Mouse (Mus musculus) ES-E14 (cell line): Measurements from ENCODE around the gene Lta. TPM values are rescaled to one million over a fixed set of nuclear protein-coding genes. Genes with fewer than 3 reads are reported as not detected.

ENCODE experiments used
- DNase-seq: peaks from one replicate; pipeline ENCODE4 v3.0.0-alpha.2; 2013; ENCODE audit warnings: low read depth, low spot score
- H3K27ac ChIP-seq: 2 replicates; pipeline ENCODE4 v1.5.1; 2012; ENCODE audit warnings: low read depth, mild to moderate bottlenecking, low read length, moderate library complexity, mixed read lengths; ENCODE audit not compliant: poor library complexity, insufficient read depth, severe bottlenecking
- H3K36me3 ChIP-seq: 2 replicates; pipeline ENCODE4 v1.6.1; 2012; ENCODE audit warnings: mild to moderate bottlenecking, low read length, moderate library complexity, mixed read lengths; ENCODE audit not compliant: control insufficient read depth, poor library complexity, insufficient read depth, severe bottlenecking
- H3K4me1 ChIP-seq, 2 experiments: fragments of 150-350 bp in 1 of 2; sonication (generic) in 1 of 2; 2 replicates each; pipeline ENCODE4 v1.6.1; 2012; ENCODE audit warnings: low read length in 2 of 2, mild to moderate bottlenecking in 1 of 2, mixed read lengths in 1 of 2; ENCODE audit not compliant: control insufficient read depth in 2 of 2, insufficient read depth in 2 of 2, poor library complexity in 1 of 2
- H3K4me3 ChIP-seq, 2 experiments: fragments of 150-350 bp in 1 of 2; sonication (generic) in 1 of 2; 2 replicates each; pipeline ENCODE4 v1.5.1; 2012; ENCODE audit warnings: low read length in 2 of 2, low read depth in 1 of 2, mild to moderate bottlenecking in 1 of 2, mixed read lengths in 1 of 2; ENCODE audit not compliant: insufficient read depth in 1 of 2, poor library complexity in 1 of 2, severe bottlenecking in 1 of 2
- H3K9ac ChIP-seq: 2 replicates; pipeline ENCODE4 v1.6.1; 2012; ENCODE audit warnings: low read depth, mild to moderate bottlenecking, low read length, mixed read lengths; ENCODE audit not compliant: poor library complexity, insufficient read depth, severe bottlenecking
- H3K9me3 ChIP-seq: fragments of 150-350 bp; sonication (generic); 2 replicates; pipeline ENCODE4 v1.6.1; 2012; ENCODE audit warnings: low read depth, mild to moderate bottlenecking, low read length; ENCODE audit not compliant: control insufficient read depth, insufficient read depth
- CHD2 ChIP-seq: IDR thresholded peaks from 2 replicates; pipeline ENCODE4 v1.6.1; 2014; ENCODE audit warnings: mild to moderate bottlenecking, low read depth, low read length, inconsistent platforms
- HCFC1 ChIP-seq: IDR thresholded peaks from 2 replicates; pipeline ENCODE4 v1.6.1; 2012; ENCODE audit warnings: low read length, inconsistent platforms, borderline replicate concordance; ENCODE audit not compliant: insufficient read depth
- MAFK ChIP-seq: IDR thresholded peaks from 2 replicates; pipeline ENCODE4 v1.6.1; 2014; ENCODE audit warnings: mild to moderate bottlenecking, low read depth, low read length, inconsistent platforms; ENCODE audit not compliant: insufficient read depth
- ZC3H11A ChIP-seq: IDR thresholded peaks from 2 replicates; pipeline ENCODE4 v1.6.1; 2012; ENCODE audit warnings: low read depth, mild to moderate bottlenecking, inconsistent platforms, low read length, borderline replicate concordance
- ZNF384 ChIP-seq: IDR thresholded peaks from 2 replicates; pipeline ENCODE4 v1.6.1; 2012; ENCODE audit warnings: low read depth, low read length, inconsistent platforms
- in situ Hi-C, 2 experiments: fragments of 600-800 bp; cut with MboI; formaldehyde crosslinking; loops; one replicate each; pipeline ENCODE4 v1.15.1; 2025; ENCODE audit warnings: low sequenced_read_pairs in 2 of 2, inconsistent platforms in 1 of 2; ENCODE audit not compliant: unreplicated experiment in 2 of 2
- total RNA-seq: library from RNA; depleted of rRNA; stranded (reverse); fragments of 300-350 nt; gene quantifications from 2 replicates; pipeline ENCODE4 v1.2.3, GENCODE M21; 2012; rRNA removed

Gene Lta
- total RNA-seq, 1 experiment: 0.13 TPM

DNA sequence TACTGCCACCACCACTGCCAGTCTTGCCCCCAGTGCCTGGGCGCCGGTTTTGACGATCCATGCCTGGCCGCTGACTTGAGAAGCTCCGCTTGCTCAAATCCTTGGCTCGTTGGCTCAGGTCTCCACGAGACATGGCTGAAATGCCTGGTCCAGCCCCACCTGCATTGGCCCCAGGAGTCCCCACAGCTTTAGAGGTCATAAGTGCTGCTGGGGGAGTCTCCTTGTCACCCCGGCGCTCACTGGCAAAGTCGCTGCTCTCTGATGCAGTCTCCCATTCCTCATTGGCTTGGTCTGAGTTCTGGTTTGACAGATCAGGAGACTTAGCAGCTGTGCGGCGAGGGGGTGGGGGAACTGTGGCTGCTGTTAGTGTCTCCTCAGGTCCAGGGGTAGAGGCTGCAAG, 49.7 kb downstream of the Lta start:
- H3K4me1 ChIP-seq: 0 out of 4 replicates have a peak, but pooled peaks cover 0 to 4% of the 10 kb centered on the region in 2 experiments
- no peak for TF ChIP-seq HCFC1
- in situ Hi-C loops: no loop called here

DNA sequence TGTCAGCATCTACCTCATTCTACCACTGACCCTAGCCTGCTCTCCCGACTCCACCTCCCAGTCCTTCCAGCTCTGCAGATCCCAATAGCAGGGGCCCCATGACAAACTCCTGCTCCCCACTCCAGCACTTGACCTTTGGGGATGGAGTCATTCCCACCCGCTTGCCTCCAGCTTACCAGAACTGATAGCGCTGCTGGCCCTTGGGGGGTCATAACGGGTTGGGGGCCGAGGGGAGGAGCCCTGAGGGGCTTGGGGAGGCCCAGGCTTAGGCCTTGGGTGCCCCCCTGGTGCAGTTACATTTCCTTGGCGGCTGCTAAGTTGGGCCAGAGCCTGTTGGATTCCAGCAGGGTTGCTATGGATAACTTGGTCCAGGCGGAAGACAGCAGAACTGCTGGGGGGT, 50.5 kb downstream of the Lta start:
- Histone ChIP-seq H3K9ac (no peak overlapping the region), H3K27ac (no peak overlapping the region), H3K4me3 (no peak overlapping the region), H3K36me3 (peaks cover 95% of the 10 kb centered on the region), H3K9me3 (no peaks in the 10 kb centered on the region), H3K4me1 (0 out of 4 replicates have a peak, but pooled peaks cover 0 to 4% of the 10 kb centered on the region in 2 experiments)
- DNase-seq: no peak
- in situ Hi-C loops: no loop called here
- no peak for TF ChIP-seq MAFK
- no peak for TF ChIP-seq ZNF384
- no peak for TF ChIP-seq HCFC1
- no peak for TF ChIP-seq CHD2
- TF ChIP-seq ZC3H11A: no peak

More for the DNA sequence above, 49.7 kb downstream of the Lta start:
- Histone ChIP-seq H3K9ac (no peak overlapping the region), H3K36me3 (peaks cover 95% of the 10 kb centered on the region), H3K27ac (no peak overlapping the region), H3K4me3 (no peak overlapping the region), H3K9me3 (no peaks in the 10 kb centered on the region)
- no peak for DNase-seq

DNA sequence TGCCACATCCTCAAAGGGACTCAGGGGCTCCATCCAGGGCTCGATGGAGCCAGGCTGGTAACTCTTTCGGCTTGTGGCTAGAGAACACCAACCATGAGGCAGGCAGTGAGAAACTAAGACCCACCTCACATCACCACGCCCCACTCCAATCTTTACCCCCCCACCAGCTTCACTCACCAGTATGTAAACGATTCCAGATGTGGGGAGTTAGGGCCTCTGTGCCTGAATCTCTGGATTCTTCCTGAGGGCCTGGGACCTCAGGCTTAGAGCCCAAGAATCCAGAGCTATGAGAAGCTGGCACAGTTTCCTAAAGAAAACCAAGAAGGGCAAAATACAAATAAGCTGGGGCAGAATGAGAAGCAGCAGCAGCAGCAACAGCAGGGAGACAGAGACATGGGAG, 51.2 kb downstream of the Lta start:
- H3K4me1 ChIP-seq: 0 out of 4 replicates have a peak, but pooled peaks cover 0 to 4% of the 10 kb centered on the region in 2 experiments
- H3K9me3 ChIP-seq: no peaks in the 10 kb centered on the region
- H3K4me3 ChIP-seq: no peak overlapping the region
- DNase-seq: no peak
- H3K36me3 ChIP-seq: peaks cover 94% of the 10 kb centered on the region
- TF ChIP-seq MAFK (no peak), ZC3H11A (no peak), HCFC1 (no peak), ZNF384 (no peak), CHD2 (no peak)
- H3K9ac ChIP-seq: no peak overlapping the region
- in situ Hi-C loops: no loop called here
- no peak overlapping the region for H3K27ac ChIP-seq

Other genes starting within 250 kb of the Lta start
- gene Hspa1b, start 246.1 kb downstream of the Lta start, total RNA-seq: 11.0 and 14.6 TPM in 2 replicates
- 1.9 TPM in 1 of 2 replicates, not detected in the other for gene Gm20481, start 235.4 kb downstream of the Lta start, total RNA-seq
- gene Hspa1a, start 233.2 kb downstream of the Lta start, total RNA-seq: 5.8 and 5.9 TPM in 2 replicates
- gene Hspa1l, start 232.6 kb downstream of the Lta start, total RNA-seq: 0.45 and 0.48 TPM in 2 replicates
- 52.1 and 64.4 TPM in 2 replicates for gene Lsm2, start 223.5 kb downstream of the Lta start, total RNA-seq
- 303 and 453 TPM in 2 replicates for gene Vars, start 204.4 kb downstream of the Lta start, total RNA-seq
- gene Vwa7, start 188.8 kb downstream of the Lta start, total RNA-seq: 0.21 and 0.31 TPM in 2 replicates
- gene Sapcd1, start 177.3 kb downstream of the Lta start, total RNA-seq: 3.1 and 4.7 TPM in 2 replicates
- gene Msh5, start 158.6 kb downstream of the Lta start, total RNA-seq: 2.7 and 3.2 TPM in 2 replicates
- gene Clic1, start 155.4 kb downstream of the Lta start, total RNA-seq: 113 and 133 TPM in 2 replicates
- gene Ddah2, start 146.3 kb downstream of the Lta start, total RNA-seq: 45.0 and 57.5 TPM in 2 replicates
- gene Ly6g6c, start 140.0 kb downstream of the Lta start, total RNA-seq: not detected in 2 replicates
- gene Mpig6b, start 139.2 kb downstream of the Lta start, total RNA-seq: 0.26 TPM in 1 of 2 replicates, not detected in the other
- gene Ly6g6e, start 128.4 kb downstream of the Lta start, total RNA-seq: 13.4 and 36.1 TPM in 2 replicates
- gene Ly6g6d, start 127.3 kb downstream of the Lta start, total RNA-seq: 1.6 and 4.9 TPM in 2 replicates
- not detected in 2 replicates for gene Ly6g6f, start 119.7 kb downstream of the Lta start, total RNA-seq
- gene Abhd16a, start 116.1 kb downstream of the Lta start, total RNA-seq: 30.7 and 40.4 TPM in 2 replicates
- gene Ly6g5c, start 97.1 kb downstream of the Lta start, total RNA-seq: 0.49 TPM in 1 of 2 replicates, not detected in the other
- 1.4 and 1.5 TPM in 2 replicates for gene Ly6g5b, start 89.9 kb downstream of the Lta start, total RNA-seq
- 21.9 and 31.1 TPM in 2 replicates for gene Gpank1, start 83.9 kb downstream of the Lta start, total RNA-seq
- 78.0 and 98.6 TPM in 2 replicates for gene Csnk2b, start 83.3 kb downstream of the Lta start, total RNA-seq
- gene D17H6S53E, start 79.0 kb downstream of the Lta start, total RNA-seq: 11.2 and 11.7 TPM in 2 replicates
- 7.5 and 10.0 TPM in 2 replicates for gene Apom, start 73.3 kb downstream of the Lta start, total RNA-seq
- gene Bag6, start 70.2 kb downstream of the Lta start, total RNA-seq: 208 and 245 TPM in 2 replicates
- gene Prrc2a, start 40.5 kb downstream of the Lta start, total RNA-seq: 147 and 161 TPM in 2 replicates
- gene Aif1, start 29.3 kb downstream of the Lta start, total RNA-seq: not detected in 2 replicates
- gene Lst1, start 16.9 kb downstream of the Lta start, total RNA-seq: 2.6 and 2.7 TPM in 2 replicates
- gene Ltb, start 10.9 kb downstream of the Lta start, total RNA-seq: 10.1 and 19.6 TPM in 2 replicates
- gene Tnf, start 3.3 kb downstream of the Lta start, total RNA-seq: 0.22 TPM in 1 of 2 replicates, not detected in the other
- gene Gm16181, start 15.5 kb upstream of the Lta start, total RNA-seq: not detected in 2 replicates
- gene Atp6v1g2, start 28.3 kb upstream of the Lta start, total RNA-seq: 0.21 and 0.71 TPM in 2 replicates
- gene Nfkbil1, start 30.4 kb upstream of the Lta start, total RNA-seq: 6.1 and 6.6 TPM in 2 replicates
- gene Ddx39b, start 36.4 kb upstream of the Lta start, total RNA-seq: 316 and 414 TPM in 2 replicates
- 30.1 and 44.9 TPM in 2 replicates for gene H2-D1, start 57.4 kb upstream of the Lta start, total RNA-seq
- gene H2-Q1, start 115.1 kb upstream of the Lta start, total RNA-seq: 0.11 TPM in 1 of 2 replicates, not detected in the other
- 0.67 and 1.4 TPM in 2 replicates for gene H2-Q2, start 136.9 kb upstream of the Lta start, total RNA-seq
- gene H2-Q4, start 174.3 kb upstream of the Lta start, total RNA-seq: 9.1 and 19.9 TPM in 2 replicates
- 0.94 and 2.3 TPM in 2 replicates for gene H2-Q6, start 219.5 kb upstream of the Lta start, total RNA-seq
- 2.1 and 4.8 TPM in 2 replicates for gene H2-Q7, start 233.8 kb upstream of the Lta start, total RNA-seq